Mouse (Mus musculus) Muller cell, postnatal 12 days (primary cell): Measurements from ENCODE around the gene Kcnma1.

ENCODE experiments used
- DNase-seq: peaks from one replicate; pipeline ENCODE4 v3.0.0-alpha.2; 2015; ENCODE audit errors: inconsistent ontology term

The Kcnma1 gene

GRCm38 (mm10) chr14:23451681-23452080, 562.6 kb downstream of the Kcnma1 start:
- DNase-seq: no peak

- DNase-seq: no peak
Observed at GRCm38 (mm10) chr14:23437467-23437866, 576.8 kb downstream of the Kcnma1 start.

- DNase-seq: no peak
Observed at GRCm38 (mm10) chr14:23435861-23436260, 578.4 kb downstream of the Kcnma1 start.

- no peak for DNase-seq
Observed at GRCm38 (mm10) chr14:23430006-23430405, 584.3 kb downstream of the Kcnma1 start.

DNA sequence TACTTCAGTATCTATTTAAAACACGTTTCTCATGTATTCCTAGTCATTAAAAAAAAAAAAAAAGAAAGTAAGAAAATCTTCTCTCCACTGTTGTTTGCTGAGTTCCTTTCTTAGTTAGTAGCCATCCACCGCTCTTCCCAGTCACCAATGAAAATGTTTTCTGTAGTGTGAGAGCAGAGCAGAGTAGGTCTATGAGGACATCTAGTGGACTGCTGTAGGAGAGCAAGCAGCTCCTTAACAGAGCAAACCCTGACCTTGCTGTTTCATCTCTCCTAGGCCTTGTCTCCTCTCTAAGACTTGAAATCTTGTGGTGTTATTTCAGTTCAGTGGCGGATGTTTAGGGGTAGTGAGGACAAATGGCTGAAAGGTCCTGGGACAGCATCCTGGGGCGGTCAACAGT, 585.2 kb downstream of the Kcnma1 start:
- DNase-seq: peak; percentile 38

DNA sequence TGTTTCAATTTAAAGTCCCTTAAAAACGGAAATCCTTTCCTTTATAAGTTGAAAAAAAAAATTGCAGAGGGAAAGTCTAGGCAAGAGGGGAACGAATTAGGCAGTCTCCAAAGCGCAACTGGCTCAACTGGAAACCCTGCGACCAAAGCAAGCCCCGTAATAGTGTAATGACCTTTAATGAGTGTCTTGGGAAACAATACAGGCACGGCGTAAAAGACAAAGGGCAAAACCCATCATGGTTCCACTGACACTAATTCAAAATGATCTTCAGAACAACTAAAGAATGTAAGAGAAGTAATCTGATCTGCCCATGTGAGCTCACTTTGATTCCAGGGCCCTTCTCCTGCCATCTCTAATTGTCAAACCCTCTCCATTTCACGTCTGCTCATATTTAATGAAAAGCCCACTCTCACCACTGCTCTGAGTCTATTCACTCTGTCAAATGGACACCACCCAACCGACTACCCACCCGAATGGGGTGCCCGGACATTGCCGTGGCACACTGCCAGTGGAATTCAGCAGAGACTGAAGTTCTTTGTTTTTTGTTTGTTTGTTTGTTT, 591.7 kb downstream of the Kcnma1 start:
- DNase-seq: peak; percentile 75

- DNase-seq: no peak
Observed at GRCm38 (mm10) chr14:23418955-23419354, 595.3 kb downstream of the Kcnma1 start.

- no peak for DNase-seq
Observed at GRCm38 (mm10) chr14:23407051-23407450, 607.2 kb downstream of the Kcnma1 start.

DNA sequence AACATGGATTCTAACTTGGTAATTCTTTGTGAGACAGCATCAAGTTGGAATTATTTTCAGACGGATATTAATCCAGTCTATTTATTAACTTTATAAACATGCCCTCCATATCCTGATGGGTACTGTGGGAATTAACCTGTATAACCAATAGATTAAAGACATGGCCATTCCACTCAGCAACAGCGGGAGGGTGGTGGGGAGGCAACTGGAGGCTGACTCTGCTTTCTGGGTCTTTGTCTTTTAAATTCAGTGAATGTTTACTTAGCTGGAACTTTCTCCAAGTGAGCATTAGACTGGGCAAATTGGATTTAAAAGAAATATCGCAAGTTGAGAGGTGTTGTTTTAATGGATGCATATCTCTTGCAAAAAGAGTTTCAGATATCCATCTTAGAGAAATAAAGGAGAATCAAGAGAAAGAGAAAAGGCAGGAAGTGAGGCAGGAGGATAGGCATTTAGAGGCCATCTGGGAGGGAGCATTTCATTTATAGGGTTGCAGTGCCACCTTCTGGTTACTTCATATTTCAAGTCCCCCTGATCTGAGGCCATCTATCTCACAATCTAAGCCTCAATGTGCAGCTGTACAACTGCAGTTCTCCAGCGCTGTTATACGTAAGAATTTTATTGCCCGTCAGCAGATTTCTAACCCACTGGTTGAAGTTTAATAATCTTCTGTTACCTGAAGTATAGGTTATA, 613.4 kb downstream of the Kcnma1 start:
- DNase-seq: peak; percentile 77

DNA sequence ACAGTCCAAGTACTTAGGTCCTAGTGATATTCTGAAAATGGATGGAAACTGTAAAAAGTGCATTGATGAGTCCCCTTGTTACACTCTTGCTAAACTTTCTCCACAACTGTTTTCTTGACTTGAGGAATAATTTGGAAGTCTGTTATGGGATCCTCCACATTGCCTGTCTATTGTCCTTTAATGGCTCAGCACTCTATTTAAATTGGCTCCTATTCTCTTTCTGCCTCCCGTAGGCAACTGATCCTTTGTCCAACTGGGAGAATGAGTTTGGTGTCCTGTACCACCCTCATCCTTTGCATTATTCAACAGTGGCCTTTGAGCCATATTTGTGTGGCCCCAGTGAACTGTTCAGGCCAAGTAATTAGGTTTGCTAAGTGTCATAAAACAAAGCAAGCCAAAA, 616.6 kb downstream of the Kcnma1 start:
- DNase-seq: no peak

DNA sequence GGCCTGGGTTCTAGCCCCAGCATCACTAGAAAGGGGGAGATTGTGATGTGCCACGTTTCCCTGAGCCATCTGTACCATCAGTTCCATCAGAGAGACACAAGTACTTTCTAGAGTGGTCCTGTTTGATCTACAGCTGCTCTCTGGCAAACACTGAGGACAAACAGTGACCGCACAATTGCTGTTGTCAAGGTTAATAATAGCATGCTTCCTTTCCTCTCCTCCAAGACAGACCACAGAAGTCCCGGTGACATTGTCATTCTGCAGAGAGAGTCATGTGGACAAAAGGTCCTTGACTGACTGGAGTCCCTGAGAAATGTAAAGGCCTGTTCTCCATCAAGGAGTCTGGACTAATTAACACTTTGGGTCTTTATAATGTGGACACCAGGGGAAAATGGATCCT, 622.7 kb downstream of the Kcnma1 start:
- no peak for DNase-seq

- no peak for DNase-seq
Observed at GRCm38 (mm10) chr14:23390768-23391167, 623.5 kb downstream of the Kcnma1 start.

DNA sequence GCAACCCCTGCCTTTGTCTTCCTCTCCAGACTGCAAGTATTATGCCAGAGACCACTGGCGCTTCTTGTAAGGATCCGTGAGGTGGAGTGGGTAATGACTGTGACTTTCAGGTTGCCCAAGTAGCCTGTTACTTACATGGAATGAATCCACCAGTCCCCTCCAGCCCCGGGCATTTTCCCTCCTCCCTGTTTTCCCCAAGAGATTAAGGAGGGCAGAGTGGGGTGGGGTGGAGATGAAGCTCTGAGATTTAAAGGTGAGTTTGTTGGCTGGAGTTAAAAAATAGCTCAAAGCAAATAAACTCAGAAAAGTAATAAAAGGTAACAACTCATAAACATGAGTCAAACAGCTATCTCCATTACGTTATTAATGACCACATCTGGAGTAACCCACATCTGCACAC, 624.1 kb downstream of the Kcnma1 start:
- DNase-seq: no peak

DNA sequence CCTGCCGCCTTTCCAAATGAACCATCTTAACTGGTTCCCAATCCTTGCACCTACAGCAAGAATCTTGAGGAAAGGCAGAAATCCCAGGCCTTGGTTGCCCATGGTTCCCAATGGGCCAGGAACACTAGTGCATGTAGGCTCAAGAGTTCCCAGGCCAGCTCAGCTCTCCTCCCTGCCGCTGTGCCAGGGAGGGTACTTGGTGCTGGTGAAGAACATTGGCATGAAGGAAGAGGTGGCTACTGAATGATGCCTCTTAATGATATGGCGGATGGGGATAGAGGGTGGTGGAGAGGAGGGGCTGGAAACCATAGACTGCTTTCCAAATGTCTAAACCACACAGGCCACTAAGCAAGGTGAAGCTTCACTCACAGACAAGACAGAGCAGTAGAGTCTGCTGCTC, 627.5 kb downstream of the Kcnma1 start:
- no peak for DNase-seq

GRCm38 (mm10) chr14:23385776-23386608, 628.3 kb downstream of the Kcnma1 start:
- no peak for DNase-seq

- DNase-seq: peak; percentile 79
Observed at GRCm38 (mm10) chr14:23378351-23379087, 635.8 kb downstream of the Kcnma1 start.

DNA sequence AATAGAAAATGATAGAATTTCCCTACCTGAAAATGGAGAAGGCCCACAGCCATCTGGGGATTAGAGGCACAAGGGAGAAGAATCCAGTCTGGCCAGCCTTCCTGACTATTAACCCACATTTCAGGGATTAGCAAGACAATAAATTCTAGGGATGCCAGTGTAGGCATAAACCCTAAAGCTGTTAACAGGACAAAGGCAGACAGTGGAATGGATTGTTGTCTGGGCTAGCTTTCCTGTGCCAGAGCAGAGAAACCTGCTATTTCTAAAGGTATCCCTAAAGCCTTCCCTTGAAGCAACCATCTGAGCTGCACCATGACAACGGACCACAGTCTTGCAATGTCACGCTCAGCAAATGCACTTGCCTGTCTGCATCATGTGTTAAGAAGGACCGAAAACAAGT, 642.3 kb downstream of the Kcnma1 start:
- no peak for DNase-seq

- peak; percentile 25 for DNase-seq
Observed at GRCm38 (mm10) chr14:23360491-23360995, 653.7 kb downstream of the Kcnma1 start.

DNA sequence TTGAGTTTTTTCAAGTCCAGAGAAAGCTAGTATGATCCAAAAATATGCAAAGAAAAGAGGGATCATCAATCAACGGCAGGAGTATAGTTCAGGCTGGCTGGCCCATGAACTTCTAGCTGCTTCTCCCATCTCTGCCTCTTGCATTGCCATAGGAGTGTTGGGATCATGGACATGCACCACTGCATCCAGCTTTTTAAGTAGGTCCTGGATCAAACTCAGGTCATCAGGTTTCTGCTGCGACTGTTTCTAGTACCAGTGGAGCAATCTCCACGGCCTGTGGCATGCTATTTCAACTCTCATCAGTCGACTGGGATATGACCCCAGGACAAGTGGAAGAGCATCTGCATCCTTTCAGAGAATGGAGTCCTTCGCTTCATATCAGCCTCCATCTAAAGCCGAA, 655.5 kb downstream of the Kcnma1 start:
- no peak for DNase-seq

GRCm38 (mm10) chr14:23357529-23358278, 656.6 kb downstream of the Kcnma1 start:
- DNase-seq: no peak

DNA sequence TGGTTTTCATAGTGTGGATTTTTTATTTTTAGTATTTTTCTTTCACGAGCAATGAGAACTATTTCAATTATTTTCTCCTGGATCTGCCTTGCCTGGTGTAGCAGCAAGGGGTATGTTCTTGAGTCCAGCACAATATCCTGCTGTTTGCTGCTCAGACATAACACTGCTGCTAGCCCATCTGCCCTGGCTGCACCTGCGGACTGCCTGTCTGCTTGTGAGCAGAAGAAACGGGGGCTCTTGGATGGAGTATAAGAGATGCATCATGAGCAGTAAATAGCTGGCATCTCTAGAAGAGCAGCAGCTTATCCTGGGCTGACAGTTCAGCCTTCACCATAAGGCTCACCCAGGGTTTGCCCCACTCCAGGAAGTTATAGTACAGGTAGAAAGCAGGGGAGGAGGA, 687.5 kb downstream of the Kcnma1 start:
- no peak for DNase-seq
